Mouse (Mus musculus): Measurements from ENCODE around the gene Rere. TPM values are rescaled to one million over a fixed set of nuclear protein-coding genes. Genes with fewer than 3 reads are reported as not detected.

The Rere gene
- total and polyA plus RNA-seq, 3 experiments: 4.1 to 31.8 TPM; not detected in 1

GRCm38 (mm10) chr4:150294870-150295269 is 13.4 kb downstream of the Rere start:
- H3K27ac ChIP-seq (ENCODE audit: control insufficient read depth, low read depth, low read length): no peak overlapping the region
- H3K9me3 ChIP-seq (replicated peaks; ENCODE audit: insufficient read depth, low read length): no peaks in the 10 kb centered on the region
- H3K27me3 ChIP-seq (ENCODE audit: control insufficient read depth in 1 of 2, insufficient read depth in 2 of 2, low read length in 2 of 2): no peaks in the 10 kb centered on the region
- peaks cover 0 to 14% of the 10 kb centered on the region in 2 experiments for H3K4me1 ChIP-seq (ENCODE audit: control insufficient read depth in 1 of 2, insufficient read depth in 2 of 2, low read length in 2 of 2)
- TF ChIP-seq SIN3A (IDR thresholded peaks at IDR 0.05; ENCODE audit: low read length): no peak
- no peak for TF ChIP-seq TBP (IDR thresholded peaks at IDR 0.05; ENCODE audit: low read depth, low read length)
- TF ChIP-seq ZNF384 (IDR thresholded peaks at IDR 0.05; ENCODE audit: low read depth, low read length): no peak
- no peak for TF ChIP-seq MXI1 (IDR thresholded peaks at IDR 0.05; ENCODE audit: low read depth, low read length)
- TF ChIP-seq TAL1 (IDR thresholded peaks at IDR 0.05; ENCODE audit: low read length): no peak
- no peak for TF ChIP-seq POLR2AphosphoS5 (IDR thresholded peaks at IDR 0.05; ENCODE audit: borderline replicate concordance, low read depth, low read length)
- no peak for TF ChIP-seq NELFE (IDR thresholded peaks at IDR 0.05; ENCODE audit: low read depth, low read length)
- no peak for TF ChIP-seq MAX (IDR thresholded peaks at IDR 0.05; ENCODE audit: low read length)
- no peak for TF ChIP-seq BHLHE40 (IDR thresholded peaks at IDR 0.05; ENCODE audit: borderline replicate concordance, low read depth, low read length)
- TF ChIP-seq ELF1 (IDR thresholded peaks at IDR 0.05; ENCODE audit: low read depth, low read length): no peak
- TF ChIP-seq POLR2AphosphoS2 (IDR thresholded peaks at IDR 0.05; ENCODE audit: low read length): no peak
- TF ChIP-seq MYB (IDR thresholded peaks at IDR 0.05; ENCODE audit: low read depth, low read length): no peak
- TF ChIP-seq ZKSCAN1 (IDR thresholded peaks at IDR 0.05; ENCODE audit: low read depth, low read length): no peak
- no peak for TF ChIP-seq USF1 (IDR thresholded peaks at IDR 0.05; ENCODE audit: low read depth, low read length)
- no peak for TF ChIP-seq HCFC1 (IDR thresholded peaks at IDR 0.05; ENCODE audit: low read depth, low read length)
- no peak for TF ChIP-seq MAZ (IDR thresholded peaks at IDR 0.05; ENCODE audit: low read depth, low read length)
- TF ChIP-seq USF2 (IDR thresholded peaks at IDR 0.05; ENCODE audit: borderline replicate concordance in 1 of 2, insufficient read depth in 1 of 2, low read depth in 1 of 2, low read length in 2 of 2): no peak
- no peak for TF ChIP-seq CHD2 (IDR thresholded peaks at IDR 0.05; ENCODE audit: low read length)
- peaks cover 0 to 10% of the 10 kb centered on the region in 2 experiments for H3K36me3 ChIP-seq (ENCODE audit: control insufficient read depth in 1 of 2, insufficient read depth in 2 of 2, low read length in 2 of 2)
- H3K79me2 ChIP-seq (ENCODE audit: control insufficient read depth, insufficient read depth, low read length, poor library complexity): peaks cover 8% of the 10 kb centered on the region; the same call in 1 of the 2 replicates
- no peak overlapping the region for H3K4me3 ChIP-seq (ENCODE audit: control insufficient read depth in 1 of 2, insufficient read depth in 1 of 2, low read depth in 2 of 2, low read length in 2 of 2)
- no peak overlapping the region for H3K9ac ChIP-seq (ENCODE audit: control insufficient read depth, low read depth, low read length, poor library complexity, severe bottlenecking)
- DNase-seq (ENCODE audit: low read depth, low spot score): no peak

GRCm38 (mm10) chr4:150295966-150296365 is 14.5 kb downstream of the Rere start:
- peak; percentile 59 for DNase-seq (ENCODE audit: low read depth, low spot score)
- Histone ChIP-seq H3K27ac (ENCODE audit: control insufficient read depth, low read depth, low read length) (no peak overlapping the region), H3K27me3 (ENCODE audit: control insufficient read depth in 1 of 2, insufficient read depth in 2 of 2, low read length in 2 of 2) (no peaks in the 10 kb centered on the region), H3K9ac (ENCODE audit: control insufficient read depth, low read depth, low read length, poor library complexity, severe bottlenecking) (no peak overlapping the region), H3K9me3 (replicated peaks; ENCODE audit: insufficient read depth, low read length) (no peaks in the 10 kb centered on the region), H3K4me3 (ENCODE audit: control insufficient read depth in 1 of 2, insufficient read depth in 1 of 2, low read depth in 2 of 2, low read length in 2 of 2) (no peak overlapping the region), H3K4me1 (ENCODE audit: control insufficient read depth in 1 of 2, insufficient read depth in 2 of 2, low read length in 2 of 2) (peaks cover 0 to 14% of the 10 kb centered on the region in 2 experiments), H3K36me3 (ENCODE audit: control insufficient read depth in 1 of 2, insufficient read depth in 2 of 2, low read length in 2 of 2) (peaks cover 0 to 10% of the 10 kb centered on the region in 2 experiments), H3K79me2 (ENCODE audit: control insufficient read depth, insufficient read depth, low read length, poor library complexity) (peaks cover 8% of the 10 kb centered on the region; the same call in 1 of the 2 replicates)
- TF ChIP-seq UBTF (IDR thresholded peaks at IDR 0.05; ENCODE audit: borderline replicate concordance, insufficient read depth, low read depth, low read length) (no peak), SMC3 (IDR thresholded peaks at IDR 0.05; ENCODE audit: low read depth, low read length) (peak; percentile 51), SIN3A (IDR thresholded peaks at IDR 0.05; ENCODE audit: low read length) (0 out of 2 replicates have a peak, but pooled peaks have one; percentile 11), ZMIZ1 (IDR thresholded peaks at IDR 0.05; ENCODE audit: low read depth, low read length) (0 out of 2 replicates have a peak, but pooled peaks have one; percentile 24), CHD2 (IDR thresholded peaks at IDR 0.05; ENCODE audit: low read length) (no peak), RAD21 (IDR thresholded peaks at IDR 0.05; ENCODE audit: low read depth, low read length) (peak; percentile 37), JUND (IDR thresholded peaks at IDR 0.05; ENCODE audit: low read depth, low read length) (no peak), ZC3H11A (IDR thresholded peaks at IDR 0.05; ENCODE audit: low read depth, low read length) (peak; percentile 37; the same call in 1 of the 2 replicates), CTCF (IDR thresholded peaks at IDR 0.05 in 2 of 3, conservative IDR thresholded peaks at IDR 0.05 in 1 of 3; ENCODE audit: control insufficient read depth in 1 of 3, insufficient read depth in 1 of 3, low read depth in 2 of 3, low read length in 3 of 3, poor library complexity in 1 of 3, severe bottlenecking in 1 of 3) (peak; percentile 32 to 56 (median 33))

Measured in MEL (cell line).